Mouse (Mus musculus) intestine, postnatal 0 days (tissue): ENCODE measurements around the gene Artn. TPM values are rescaled to one million over a fixed set of nuclear protein-coding genes. Genes with fewer than 3 reads are reported as not detected.
A peak's percentile ranks its signal among the peaks of the same experiment; 100 is the strongest.

ENCODE experiments used
- ATAC-seq: fragments of 200-750 bp; cut with Nextera tagmentation; 2 replicates; pipeline ENCODE4 v1.8.0; 2017; ENCODE audit warnings: mild to moderate bottlenecking, moderate TSS enrichment, moderate library complexity
- H3K27ac ChIP-seq: fragments of 300-500 bp; sonication (generic); 2 replicates; pipeline ENCODE4 v1.5.1; 2014; ENCODE audit warnings: mild to moderate bottlenecking, low read depth, low read length, moderate library complexity
- H3K27me3 ChIP-seq: fragments of 300-500 bp; sonication (generic); replicated peaks from 2 replicates; pipeline ENCODE4 v1.6.1; 2014; ENCODE audit warnings: low read length, mixed read lengths; ENCODE audit not compliant: control insufficient read depth, insufficient read depth
- H3K36me3 ChIP-seq: fragments of 300-500 bp; sonication (generic); 2 replicates; pipeline ENCODE4 v1.6.1; 2014; ENCODE audit warnings: mild to moderate bottlenecking, moderate library complexity; ENCODE audit not compliant: control insufficient read depth, insufficient read depth
- H3K4me1 ChIP-seq: fragments of 300-500 bp; sonication (generic); replicated peaks from 2 replicates; pipeline ENCODE4 v1.6.1; 2014; ENCODE audit warnings: antibody characterized with exemption, low read length, mixed read lengths; ENCODE audit not compliant: control insufficient read depth, insufficient read depth
- H3K4me2 ChIP-seq: fragments of 300-500 bp; sonication (generic); replicated peaks from 2 replicates; pipeline ENCODE4 v1.6.1; 2014; ENCODE audit warnings: low read depth, mild to moderate bottlenecking, moderate library complexity
- H3K4me3 ChIP-seq: fragments of 300-500 bp; sonication (generic); 2 replicates; pipeline ENCODE4 v1.5.1; 2014; ENCODE audit warnings: low read depth, low read length
- H3K9ac ChIP-seq: fragments of 300-500 bp; sonication (generic); 2 replicates; pipeline ENCODE4 v1.6.1; 2014; ENCODE audit warnings: mild to moderate bottlenecking, low read depth, low read length
- H3K9me3 ChIP-seq: fragments of 300-500 bp; sonication (generic); 2 replicates; pipeline ENCODE4 v1.6.1; 2016; ENCODE audit warnings: mixed run types; ENCODE audit not compliant: control insufficient read depth
- CTCF ChIP-seq: sonication (generic); IDR thresholded peaks from 2 replicates; pipeline ENCODE4 v1.5.1; 2016; ENCODE audit warnings: low read depth, mild to moderate bottlenecking, control low read depth, antibody characterized with exemption, moderate library complexity
- WGBS: fragments of 180-500 bp; shearing (Covaris S2); extraction: QIAGEN DNeasy Blood & Tissue Kit; methylation state at CpG from one replicate; pipeline ENCODE4 v1.1.7; 2014; 5-methylcytosine and 5-hydroxymethylcytosine counted together
- polyA plus RNA-seq: library from polyadenylated mRNA; unstranded; fragments of >200 nt; fragmentation: Nextera tagmentation; extraction: Ambion mirVana; gene quantifications from 2 replicates; pipeline ENCODE4 v1.2.1, GENCODE M21; 2015

The Artn gene
- polyA plus RNA-seq, 1 experiment from 2014 or later = 1.3 TPM

DNA sequence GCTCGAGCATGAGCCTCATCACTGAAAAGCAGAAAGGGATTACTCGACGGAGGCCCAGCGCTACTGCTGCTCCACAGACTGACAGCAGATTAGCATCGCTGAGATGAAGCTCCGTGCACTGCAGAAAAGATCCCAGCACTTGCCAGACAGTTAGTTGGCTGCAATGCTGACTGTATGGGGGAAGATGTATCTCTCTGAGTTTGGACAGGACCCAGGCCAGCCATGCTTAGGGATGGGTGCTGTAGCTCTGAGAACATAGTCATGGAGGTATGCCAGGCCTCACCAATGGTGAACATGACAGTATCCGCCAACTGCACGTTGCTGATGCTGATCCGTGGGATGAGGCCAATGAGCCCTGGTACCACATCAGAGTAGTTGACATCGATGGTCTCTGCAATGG is 25.5 kb downstream of the Artn start:
- Histone ChIP-seq H3K4me3 (no peak overlapping the region), H3K27me3 (no peaks in the 10 kb centered on the region), H3K36me3 (peaks cover 67% of the 10 kb centered on the region), H3K4me2 (no peak overlapping the region), H3K9ac (no peak overlapping the region), H3K4me1 (no peaks in the 10 kb centered on the region), H3K9me3 (no peaks in the 10 kb centered on the region), H3K27ac (no peak overlapping the region)
- no peak for ATAC-seq
- TF ChIP-seq CTCF = no peak
- WGBS = 91% methylated on average over 10 of the region's 10 CpGs

DNA sequence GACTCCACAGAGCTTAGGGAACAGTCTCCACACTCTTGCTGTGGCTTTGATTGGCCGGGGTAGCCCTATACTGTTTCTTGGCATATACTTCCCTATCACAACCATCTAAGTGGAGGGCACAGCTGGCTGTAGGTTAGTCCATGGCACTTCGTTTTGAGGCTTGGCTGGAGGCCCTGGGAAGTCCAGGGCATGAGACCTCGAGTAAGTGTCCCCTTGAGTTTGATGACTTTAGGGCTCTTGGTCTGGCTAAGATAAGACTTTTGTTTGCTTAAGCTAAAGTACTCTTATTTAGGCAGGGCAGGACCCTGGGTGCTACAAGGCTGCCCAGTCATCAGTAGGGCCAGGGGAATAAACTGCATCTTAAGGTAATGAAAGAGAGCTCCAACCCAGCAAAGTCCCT is 31.5 kb downstream of the Artn start:
- TF ChIP-seq CTCF = no peak
- whole genome bisulfite sequencing = 59% methylated on average over 3 of the region's 3 CpGs

DNA sequence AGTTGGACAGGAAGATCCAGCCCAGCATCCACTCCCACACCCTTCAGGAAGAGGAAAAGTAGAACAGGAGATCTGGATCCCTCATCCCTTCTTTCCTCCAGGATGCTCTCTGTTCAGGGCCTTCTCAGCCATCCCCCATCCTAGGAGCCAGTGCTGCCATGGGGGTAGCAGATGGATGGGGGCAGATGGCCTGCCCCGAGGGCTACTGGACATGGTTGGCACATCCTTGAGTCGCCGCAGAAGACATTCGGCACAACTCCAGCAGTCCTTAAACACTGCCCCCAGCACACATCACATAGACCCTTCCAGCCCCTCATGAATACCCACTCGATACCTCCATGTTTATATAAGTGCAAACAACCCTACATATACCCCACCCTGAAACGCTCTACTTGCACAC is 33.5 kb downstream of the Artn start:
- no peaks in the 10 kb centered on the region for H3K9me3 ChIP-seq

More for the DNA sequence above, 31.5 kb downstream of the Artn start:
- no peaks in the 10 kb centered on the region for H3K27me3 ChIP-seq
- ATAC-seq = no peak
- H3K4me1 ChIP-seq = no peaks in the 10 kb centered on the region
- no peaks in the 10 kb centered on the region for H3K9me3 ChIP-seq
- H3K4me2 ChIP-seq = no peak overlapping the region
- no peak overlapping the region for H3K27ac ChIP-seq
- peaks cover 45% of the 10 kb centered on the region for H3K36me3 ChIP-seq
- no peak overlapping the region for H3K9ac ChIP-seq
- no peak overlapping the region for H3K4me3 ChIP-seq

DNA sequence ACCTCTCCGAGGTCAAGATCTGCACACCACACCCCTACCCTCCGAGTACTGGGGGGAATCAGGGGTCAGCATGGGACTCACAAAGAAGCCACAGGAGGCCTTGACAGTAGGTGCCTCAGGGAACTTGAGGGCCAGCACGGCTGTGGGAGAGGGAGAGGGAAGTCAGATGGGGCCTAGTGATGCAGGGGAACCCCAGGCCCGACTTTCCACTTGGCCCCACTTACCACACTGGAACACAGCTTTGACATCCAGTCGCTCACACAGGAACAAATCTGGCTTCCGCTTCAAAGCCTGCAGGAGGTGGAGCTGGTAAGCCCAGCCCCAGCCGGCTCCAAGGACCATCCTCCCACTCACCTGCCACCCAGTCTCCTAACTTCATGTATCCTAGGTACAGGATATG is 34.2 kb downstream of the Artn start:
- no peak overlapping the region for H3K4me3 ChIP-seq
- no peak overlapping the region for H3K9ac ChIP-seq
- no peaks in the 10 kb centered on the region for H3K27me3 ChIP-seq
- peaks cover 17% of the 10 kb centered on the region for H3K36me3 ChIP-seq
- H3K27ac ChIP-seq = no peak overlapping the region
- H3K4me1 ChIP-seq = 0 out of 2 replicates have a peak, but pooled peaks cover 2% of the 10 kb centered on the region
- WGBS = 77% methylated on average over 7 of the region's 7 CpGs
- H3K4me2 ChIP-seq = no peak overlapping the region
- no peak for ATAC-seq
- no peaks in the 10 kb centered on the region for H3K9me3 ChIP-seq
- TF ChIP-seq CTCF = no peak

More for the DNA sequence above, 33.5 kb downstream of the Artn start:
- H3K36me3 ChIP-seq = peaks cover 24% of the 10 kb centered on the region
- no peak overlapping the region for H3K4me2 ChIP-seq
- 0 out of 2 replicates have a peak, but pooled peaks cover 2% of the 10 kb centered on the region for H3K4me1 ChIP-seq
- H3K9ac ChIP-seq = no peak overlapping the region
- TF ChIP-seq CTCF = no peak
- no peaks in the 10 kb centered on the region for H3K27me3 ChIP-seq
- no peak for ATAC-seq
- no peak overlapping the region for H3K4me3 ChIP-seq
- H3K27ac ChIP-seq = no peak overlapping the region
- WGBS = 93% methylated on average over 6 of the region's 6 CpGs

DNA sequence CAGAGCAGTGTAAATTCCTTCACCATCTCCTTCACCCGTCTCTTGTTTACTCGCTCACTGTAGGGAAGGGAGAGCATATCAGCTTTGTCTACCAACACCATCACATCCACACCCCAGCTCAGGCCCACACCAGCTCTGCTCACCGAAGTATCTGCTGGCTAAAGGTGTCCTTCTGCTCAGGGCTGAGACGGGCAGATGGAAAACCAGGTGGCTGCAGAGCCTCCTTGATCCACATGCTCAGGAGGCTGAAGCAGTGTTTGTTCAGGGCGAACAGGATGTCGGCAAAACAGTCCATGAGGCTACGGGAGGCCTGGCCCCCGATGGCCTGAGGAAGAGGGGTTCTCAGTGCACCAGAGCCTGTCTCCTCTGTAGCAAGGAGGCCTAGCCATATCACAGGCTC is 35.0 kb downstream of the Artn start:
- H3K36me3 ChIP-seq = peaks cover 15% of the 10 kb centered on the region
- ATAC-seq = no peak
- H3K4me3 ChIP-seq = no peak overlapping the region
- no peak overlapping the region for H3K9ac ChIP-seq
- H3K27ac ChIP-seq = no peak overlapping the region
- no peak for TF ChIP-seq CTCF
- 0 out of 2 replicates have a peak, but pooled peaks cover 2% of the 10 kb centered on the region for H3K4me1 ChIP-seq
- 82% methylated on average over 7 of the region's 8 CpGs for WGBS
- no peaks in the 10 kb centered on the region for H3K9me3 ChIP-seq
- no peaks in the 10 kb centered on the region for H3K27me3 ChIP-seq
- no peak overlapping the region for H3K4me2 ChIP-seq

DNA sequence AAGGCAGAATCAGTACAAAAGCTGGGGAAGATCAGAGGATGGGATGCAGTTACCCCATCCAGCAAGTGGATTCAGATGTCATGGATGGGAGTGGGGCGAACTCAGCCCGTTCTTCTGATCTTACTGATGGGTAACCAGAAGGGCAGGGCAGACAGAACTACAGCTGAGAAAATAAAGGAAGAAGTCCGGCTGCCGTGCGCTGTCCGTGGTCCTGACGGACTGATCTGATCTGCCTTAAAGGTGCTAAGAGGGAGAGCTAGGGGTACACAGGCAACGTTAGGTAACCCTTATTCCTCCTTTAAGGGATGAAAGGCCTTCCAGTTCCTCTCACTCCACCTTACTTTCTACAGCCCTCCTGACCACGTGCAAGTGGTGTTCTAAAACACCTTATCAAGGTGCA is 36.2 kb downstream of the Artn start:
- H3K4me1 ChIP-seq = 0 out of 2 replicates have a peak, but pooled peaks cover 2% of the 10 kb centered on the region
- H3K27ac ChIP-seq = no peak overlapping the region
- H3K36me3 ChIP-seq = peaks cover 12% of the 10 kb centered on the region; the same call in 1 of the 2 replicates
- 16% methylated on average over 9 of the region's 9 CpGs for WGBS
- no peaks in the 10 kb centered on the region for H3K9me3 ChIP-seq
- H3K27me3 ChIP-seq = no peaks in the 10 kb centered on the region
- no peak overlapping the region for H3K4me2 ChIP-seq
- no peak for ATAC-seq
- no peak for TF ChIP-seq CTCF
- H3K4me3 ChIP-seq = no peak overlapping the region
- H3K9ac ChIP-seq = no peak overlapping the region

DNA sequence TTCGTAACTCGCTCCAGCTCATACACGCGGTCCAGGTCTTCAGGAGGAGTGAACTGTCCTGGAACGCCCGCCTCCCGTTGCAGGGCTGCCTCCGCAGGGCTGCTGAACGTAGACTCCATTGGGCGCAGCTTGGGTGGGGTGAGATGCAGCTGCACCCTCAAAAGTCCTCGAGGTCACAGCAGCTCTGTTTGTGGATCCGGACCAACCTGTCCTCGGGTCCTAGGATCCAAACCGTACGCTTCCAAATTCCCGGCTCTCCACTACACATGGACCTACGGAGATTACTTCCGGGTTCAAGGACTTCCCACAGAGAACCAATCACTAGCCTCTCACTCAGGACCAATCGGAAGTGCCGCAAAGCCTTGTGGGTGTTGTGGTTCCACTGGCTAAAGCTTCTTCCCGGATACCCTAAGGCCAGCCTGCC is 37.8 kb downstream of the Artn start, which contains the start of gene Dph2:
Dph2 (minus strand) TSS at position 295 of the 424 bp plus-strand sequence.
- Histone ChIP-seq H3K27me3 (no peaks in the 10 kb centered on the region), H3K9me3 (no peaks in the 10 kb centered on the region), H3K36me3 (peaks cover 8% of the 10 kb centered on the region; the same call in 1 of the 2 replicates), H3K9ac (peak within 1 kb of the TSS; percentile 26; the same call in 1 of the 2 replicates), H3K4me3 (peak within 1 kb of the TSS; percentile 79), H3K27ac (no peak within 1 kb of the TSS), H3K4me2 (peak within 1 kb of the TSS; percentile 95), H3K4me1 (0 out of 2 replicates have a peak, but pooled peaks cover 2% of the 10 kb centered on the region)
- TF ChIP-seq CTCF = no peak
- under 1% methylated on average over 21 of the region's 21 CpGs for WGBS
- ATAC-seq = peak; percentile 83
